In genomic region chr6:124706061-124706627, GRCm38 (mm10) we compare ENCODE assay signal across 18 mouse cellular contexts.
"Had no signal": no experiment of that assay in that cellular context is flagged by ENCODE, and none has a peak within 500 bp of the region (broad histone marks: within the 10 kb centered on the region; RNA-seq: fewer than 3 reads in every experiment).

No protein-coding gene starts in this region.

- H3K9ac ChIP-seq: limb, embryonic 12.5 days; limb, embryonic 15.5 days; liver, embryonic 14.5 days; liver, postnatal 0 days; lung, embryonic 14.5 days; midbrain, embryonic 12.5 days; midbrain, embryonic 15.5 days; neural tube, embryonic 13.5 days had no signal

- H3K27me3 ChIP-seq: limb, embryonic 12.5 days; limb, embryonic 15.5 days; midbrain, embryonic 12.5 days; midbrain, embryonic 15.5 days; neural tube, embryonic 13.5 days had no signal

- H3K9me3 ChIP-seq: limb, embryonic 12.5 days; limb, embryonic 15.5 days; midbrain, embryonic 12.5 days; midbrain, embryonic 15.5 days; neural tube, embryonic 13.5 days had no signal

- ATAC-seq: liver, postnatal 0 days; lung, postnatal 0 days; midbrain, embryonic 15.5 days had no signal

- H3K27ac ChIP-seq: kidney, postnatal 0 days; limb, embryonic 12.5 days; limb, embryonic 15.5 days; liver, embryonic 14.5 days; macrophage; midbrain, embryonic 12.5 days; midbrain, embryonic 15.5 days; neural tube, embryonic 13.5 days had no signal

- DNase-seq: kidney, postnatal 25 days; layer of hippocampus, adult 9-11 months; left cerebral cortex, postnatal 4 days; liver, postnatal 0 days; lung, embryonic 14.5 days; retina, postnatal 1 day; thymus, adult 18-20 months; thymus, postnatal 4 days had no signal

- H3K4me3 ChIP-seq: limb, embryonic 12.5 days; limb, embryonic 15.5 days; midbrain, embryonic 12.5 days; midbrain, embryonic 15.5 days; neural tube, embryonic 13.5 days had no signal

- H3K4me2 ChIP-seq: limb, embryonic 12.5 days; limb, embryonic 15.5 days; liver, embryonic 11.5 days; lung, embryonic 14.5 days; midbrain, embryonic 12.5 days; midbrain, embryonic 15.5 days; neural tube, embryonic 13.5 days had no signal
